Mouse (Mus musculus): Measurements from ENCODE around the gene Agr3. TPM values are rescaled to one million over a fixed set of nuclear protein-coding genes. Genes with fewer than 3 reads are reported as not detected.

Agr3 gene
- polyA plus RNA-seq (2017; shearing (Covaris generic)), result not detected

DNA sequence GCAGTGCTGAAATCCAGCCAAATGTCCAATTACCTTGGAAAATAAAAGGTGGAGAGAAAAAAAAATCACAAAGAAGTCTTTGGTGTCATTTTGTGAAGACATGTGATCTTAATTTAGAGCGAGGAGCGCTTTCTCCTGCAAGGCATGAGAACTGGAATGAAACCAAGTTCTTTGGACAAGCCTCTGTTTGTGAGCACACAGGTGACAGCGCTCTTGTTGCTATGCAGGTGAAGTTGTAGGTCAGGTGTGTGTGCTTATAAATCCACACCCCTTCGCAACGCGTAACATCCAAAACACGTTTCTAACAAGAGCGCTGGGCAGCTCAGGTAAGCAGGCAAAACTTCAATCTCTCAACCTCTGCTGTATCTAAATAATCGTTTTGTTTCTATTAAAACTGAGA is at the start of gene Agr3:
Gene Agr3, plus strand, starts transcription at position 219 of the 400 bp plus-strand sequence.
- ATAC-seq, result no peak

DNA sequence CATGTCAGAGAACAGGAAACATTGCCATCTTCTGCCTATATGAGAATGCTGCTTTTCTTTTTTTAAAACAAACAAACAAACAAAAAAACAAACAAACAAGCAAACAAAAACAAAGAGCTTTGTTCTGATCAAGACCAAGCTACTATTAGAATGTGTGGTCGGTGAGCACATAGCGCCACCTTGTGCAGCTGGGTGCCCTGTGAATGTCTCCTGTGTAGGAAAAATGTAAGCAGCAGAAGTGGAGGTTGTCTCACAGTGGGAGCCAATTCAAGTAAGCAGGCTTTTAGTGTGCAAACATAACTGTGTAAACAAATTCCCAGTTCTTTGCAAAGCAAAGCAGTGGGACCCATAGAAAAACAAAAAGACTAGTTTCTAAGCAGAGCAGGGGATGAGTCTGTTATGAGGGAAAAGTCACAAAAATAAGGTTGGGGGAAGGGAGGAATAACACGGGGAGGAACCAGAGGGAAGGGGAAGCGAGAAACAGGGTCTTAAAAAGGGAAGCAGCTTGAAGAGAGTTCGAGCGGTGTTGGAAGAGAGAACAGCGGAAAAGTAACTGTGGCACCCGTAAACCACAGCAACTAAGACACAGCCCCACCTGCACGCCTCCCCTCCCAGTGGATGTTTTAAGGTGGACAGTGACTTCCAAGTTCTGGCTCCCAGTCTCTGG is 40.4 kb upstream of the Agr3 start:
- ATAC-seq, result peak; percentile 35

DNA sequence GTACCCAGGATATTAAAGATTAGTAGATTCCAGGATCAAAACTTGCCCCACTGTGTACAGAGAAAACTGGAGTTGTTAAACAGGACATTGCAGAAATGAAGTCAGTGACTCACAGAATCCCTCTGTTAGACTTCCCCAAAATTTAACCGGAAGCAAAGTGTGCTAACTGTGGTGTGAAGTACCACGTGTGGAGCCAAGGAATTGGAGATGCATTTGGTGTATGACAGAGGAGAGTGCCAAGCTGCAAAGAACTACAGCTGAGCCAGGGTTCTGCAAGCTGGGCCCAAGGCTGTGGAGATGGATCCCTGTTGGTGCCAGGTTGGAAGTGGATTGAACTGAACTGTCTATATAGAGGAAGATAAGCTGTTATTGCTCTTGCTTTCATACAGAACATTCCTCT is 36.0 kb upstream of the Agr3 start:
- no peak for ATAC-seq

GRCm38 (mm10) chr12:35890756-35891155 is 34.7 kb upstream of the Agr3 start:
- no peak for ATAC-seq

- ATAC-seq, result no peak
Observed at GRCm38 (mm10) chr12:35894304-35894900, 31.0 kb upstream of the Agr3 start.

GRCm38 (mm10) chr12:35895875-35896763 is 29.3 kb upstream of the Agr3 start:
- peak; percentile 51 for ATAC-seq

DNA sequence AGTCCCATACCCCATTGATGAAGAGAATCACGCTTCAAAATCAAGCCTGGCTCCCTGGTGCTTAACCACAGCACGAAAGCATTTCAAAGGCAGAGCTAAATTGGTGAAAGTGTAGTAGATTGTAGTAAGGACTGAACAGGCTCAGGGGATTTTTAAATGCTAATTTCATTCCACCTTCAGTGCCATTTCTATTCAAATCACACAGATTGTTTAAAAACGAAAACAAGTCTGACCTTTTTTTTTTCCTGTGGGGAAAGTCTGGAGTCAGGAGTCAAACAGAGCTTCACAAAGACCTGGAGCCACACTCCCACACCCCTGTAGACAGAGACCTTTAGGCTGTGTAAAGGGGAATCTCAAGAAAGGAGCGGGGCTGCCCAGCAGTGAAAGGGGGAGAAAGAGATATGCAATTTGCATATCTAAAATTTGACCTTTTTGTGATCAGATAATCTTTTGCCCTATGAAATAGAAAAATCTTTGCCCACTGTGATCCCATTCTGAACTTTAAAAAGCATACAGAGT is 28.6 kb upstream of the Agr3 start:
- peak; percentile 43 for ATAC-seq

GRCm38 (mm10) chr12:35910632-35911031 is 14.8 kb upstream of the Agr3 start:
- ATAC-seq, result no peak

DNA sequence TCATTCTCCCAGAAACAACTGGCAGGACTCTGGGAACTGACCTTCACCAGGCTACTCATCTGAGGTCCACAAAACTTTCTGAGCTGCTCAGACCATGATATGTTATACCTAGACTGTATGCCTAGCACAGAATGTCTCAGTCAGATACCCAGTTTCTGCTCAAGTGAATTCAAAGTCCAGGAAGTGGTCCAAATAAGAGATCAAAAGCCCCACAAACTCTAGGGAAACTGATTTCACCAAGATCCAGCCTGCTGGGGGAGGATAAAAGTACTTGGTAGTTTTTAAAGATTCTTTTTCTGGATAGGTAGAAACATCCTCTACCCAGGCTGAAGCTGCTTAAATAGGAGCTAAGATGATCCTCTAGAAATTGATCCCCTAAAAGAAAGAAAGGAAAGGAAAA is 9.6 kb upstream of the Agr3 start:
- ATAC-seq, result peak; percentile 51

- ATAC-seq, result no peak
Observed at GRCm38 (mm10) chr12:35916467-35916866, 9.0 kb upstream of the Agr3 start.

GRCm38 (mm10) chr12:35918031-35918430 is 7.4 kb upstream of the Agr3 start:
- no peak for ATAC-seq

GRCm38 (mm10) chr12:35927804-35928203 is 2.4 kb downstream of the Agr3 start:
- ATAC-seq, result peak; percentile 64

DNA sequence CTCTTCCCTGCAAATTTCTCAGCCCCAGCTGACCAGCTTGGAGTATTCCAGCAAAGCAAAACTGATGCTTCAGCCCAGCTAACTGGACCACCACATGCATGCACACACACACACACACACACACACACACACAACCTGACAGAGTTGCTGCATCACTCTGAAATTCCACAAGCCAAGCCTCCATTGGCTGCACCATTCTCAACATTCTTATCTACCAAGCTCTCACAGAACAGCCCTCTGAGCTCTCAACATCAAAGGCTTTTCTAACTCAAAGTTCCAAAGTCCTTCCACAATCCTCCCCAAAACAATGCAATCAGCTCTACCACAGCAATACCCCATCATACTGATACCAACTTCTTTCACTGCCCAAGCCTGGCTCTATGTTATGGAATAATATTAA is 7.4 kb downstream of the Agr3 start:
- ATAC-seq, result no peak

DNA sequence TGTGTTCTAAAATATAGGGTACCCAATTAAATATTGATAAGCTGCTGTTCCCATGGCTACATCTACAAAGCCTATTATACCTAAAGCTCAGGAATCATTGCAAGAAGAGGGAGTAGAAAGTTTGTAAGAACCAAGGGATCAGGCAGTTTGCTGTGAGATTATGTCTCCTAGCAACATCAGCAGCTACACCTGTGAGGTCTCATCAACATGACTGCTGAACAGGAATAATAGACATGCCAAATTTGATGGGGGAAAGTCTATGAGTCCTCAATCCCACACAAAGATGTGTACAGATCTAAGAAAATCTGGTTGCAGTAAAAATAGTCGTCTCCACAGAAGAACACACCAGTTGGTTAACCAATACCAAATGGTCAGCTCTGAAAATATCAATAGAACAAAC is 26.3 kb downstream of the Agr3 start:
- ATAC-seq, result no peak

GRCm38 (mm10) chr12:35957235-35957634 is 31.8 kb downstream of the Agr3 start:
- ATAC-seq, result peak; percentile 88

- ATAC-seq, result no peak
Observed at GRCm38 (mm10) chr12:35966098-35966767, 40.8 kb downstream of the Agr3 start.

DNA sequence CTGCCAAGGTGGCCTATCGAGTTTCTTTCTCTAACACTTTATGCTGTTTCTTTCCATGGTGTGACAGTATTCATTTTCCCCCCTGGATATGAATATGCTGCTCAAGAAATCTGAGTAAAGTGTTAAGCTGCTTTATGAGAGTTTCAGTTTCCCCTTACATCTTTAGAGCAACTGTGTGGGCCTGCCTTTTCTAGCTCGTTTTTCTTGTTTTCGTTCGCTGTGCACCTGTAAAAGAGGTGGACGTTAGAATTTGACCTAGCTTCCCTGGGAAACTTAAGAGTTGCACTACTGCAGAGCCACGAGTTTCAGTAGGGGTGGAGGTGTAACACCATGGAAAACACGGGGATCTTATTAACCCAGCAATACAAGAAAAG is 41.3 kb downstream of the Agr3 start:
- no peak for ATAC-seq

DNA sequence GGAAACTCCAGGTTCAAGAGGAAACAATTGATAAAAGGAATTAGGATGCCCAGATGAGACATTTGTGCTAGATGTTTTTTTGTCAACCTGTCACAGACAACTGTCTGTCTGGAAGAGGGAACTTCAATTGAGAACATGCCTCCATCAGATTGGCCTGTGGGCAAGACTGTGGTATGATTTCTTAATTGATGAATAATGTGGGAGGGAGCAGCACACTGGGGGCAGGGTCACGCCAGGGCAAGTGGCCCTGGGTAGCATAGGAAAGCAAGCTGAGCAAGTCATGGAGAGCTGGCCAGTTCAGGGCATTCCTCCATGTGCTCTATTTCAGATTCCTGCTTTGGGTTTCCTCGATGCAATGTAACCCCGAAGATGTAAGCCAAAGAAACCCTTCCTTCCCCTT is 50.5 kb downstream of the Agr3 start:
- no peak for ATAC-seq

DNA sequence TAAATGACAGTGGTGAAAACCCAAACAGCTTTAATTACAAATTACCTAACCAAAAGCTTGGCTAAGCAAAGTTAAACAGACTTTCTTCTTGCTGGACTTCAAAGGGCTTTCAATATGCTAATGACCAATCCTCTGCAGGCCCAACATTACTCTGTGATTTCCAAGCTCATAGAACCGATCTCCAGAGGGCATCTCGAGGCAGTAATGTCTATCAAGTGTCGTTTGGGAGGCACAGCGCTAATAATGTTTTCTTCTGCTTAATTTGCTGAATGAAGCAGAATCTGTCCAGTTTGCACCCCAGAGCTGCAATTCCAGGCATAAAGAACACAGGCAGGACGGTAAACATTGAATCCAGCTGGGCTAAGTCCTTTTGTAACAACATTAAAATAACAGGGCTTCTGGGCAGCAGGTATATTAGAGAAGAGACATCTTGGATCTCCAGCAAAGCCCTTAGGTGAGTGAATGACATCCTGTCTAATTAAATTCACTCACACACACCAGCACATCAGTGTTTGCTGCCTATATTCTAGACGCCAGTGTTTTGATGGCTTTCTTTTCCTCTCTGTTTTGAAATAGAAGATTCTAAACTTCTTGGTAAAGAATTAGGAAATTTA is 52.3 kb downstream of the Agr3 start:
- ATAC-seq, result no peak

GRCm38 (mm10) chr12:35979625-35980024 is 54.2 kb downstream of the Agr3 start:
- ATAC-seq, result no peak

GRCm38 (mm10) chr12:35981732-35982360 is 56.4 kb downstream of the Agr3 start:
- ATAC-seq, result no peak

DNA sequence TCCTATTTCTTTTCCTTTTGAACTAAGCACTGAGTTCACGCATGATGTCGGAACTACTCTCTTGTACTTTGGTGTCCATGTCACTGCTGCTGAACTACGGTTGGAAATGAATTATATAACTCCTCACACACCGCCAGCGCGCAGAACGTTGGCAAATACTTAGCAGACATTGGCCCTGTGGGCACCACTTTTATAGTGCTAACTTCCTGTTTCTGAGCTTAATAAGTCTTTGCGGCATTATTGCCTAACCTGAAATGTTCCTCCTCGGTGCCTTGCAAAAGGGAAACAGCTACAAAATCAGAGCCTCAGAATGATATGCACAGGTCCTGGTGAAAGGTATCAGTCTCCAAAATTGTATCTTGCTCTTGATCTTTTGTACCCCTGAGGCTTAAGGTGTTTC is 58.1 kb downstream of the Agr3 start:
- peak; percentile 61 for ATAC-seq
